Mouse (Mus musculus) cerebellum, postnatal 36 days (tissue): ENCODE data around the gene Prkar1a.

Experiments
- DNase-seq, 2 experiments: peaks; one replicate each; pipeline ENCODE4 v3.0.0; 2021 to 2022; ENCODE audit warnings: mixed read lengths in 2 of 2

Gene Prkar1a

GRCm38 (mm10) chr11:109649206-109649605, at the start of gene Prkar1a:
Gene Prkar1a (plus strand): TSS chr11:109649405.
- peak; percentile 53 to 55 for DNase-seq

DNA sequence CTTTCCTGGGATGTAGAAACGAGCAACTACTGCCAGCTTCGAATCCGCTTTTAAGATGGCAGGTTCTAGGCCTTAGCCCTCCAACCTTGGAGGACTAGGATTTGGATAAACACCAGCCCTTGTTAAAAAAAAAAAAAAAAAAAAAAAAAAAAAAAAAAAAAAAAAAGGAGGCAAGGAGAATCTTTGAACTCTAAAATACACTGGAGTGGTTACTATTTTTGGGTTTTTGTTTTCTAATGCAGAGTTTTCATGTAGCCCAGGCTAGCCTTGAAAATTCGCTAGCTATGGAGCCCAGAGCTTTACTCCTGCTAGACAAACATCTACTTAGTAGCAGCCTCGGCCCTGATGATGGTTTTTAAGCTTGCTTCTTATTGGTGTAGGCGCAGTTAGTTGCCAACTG, 41.6 kb upstream of the Prkar1a start:
- no peak for DNase-seq

GRCm38 (mm10) chr11:109608976-109609625, 40.1 kb upstream of the Prkar1a start:
- DNase-seq = no peak

DNA sequence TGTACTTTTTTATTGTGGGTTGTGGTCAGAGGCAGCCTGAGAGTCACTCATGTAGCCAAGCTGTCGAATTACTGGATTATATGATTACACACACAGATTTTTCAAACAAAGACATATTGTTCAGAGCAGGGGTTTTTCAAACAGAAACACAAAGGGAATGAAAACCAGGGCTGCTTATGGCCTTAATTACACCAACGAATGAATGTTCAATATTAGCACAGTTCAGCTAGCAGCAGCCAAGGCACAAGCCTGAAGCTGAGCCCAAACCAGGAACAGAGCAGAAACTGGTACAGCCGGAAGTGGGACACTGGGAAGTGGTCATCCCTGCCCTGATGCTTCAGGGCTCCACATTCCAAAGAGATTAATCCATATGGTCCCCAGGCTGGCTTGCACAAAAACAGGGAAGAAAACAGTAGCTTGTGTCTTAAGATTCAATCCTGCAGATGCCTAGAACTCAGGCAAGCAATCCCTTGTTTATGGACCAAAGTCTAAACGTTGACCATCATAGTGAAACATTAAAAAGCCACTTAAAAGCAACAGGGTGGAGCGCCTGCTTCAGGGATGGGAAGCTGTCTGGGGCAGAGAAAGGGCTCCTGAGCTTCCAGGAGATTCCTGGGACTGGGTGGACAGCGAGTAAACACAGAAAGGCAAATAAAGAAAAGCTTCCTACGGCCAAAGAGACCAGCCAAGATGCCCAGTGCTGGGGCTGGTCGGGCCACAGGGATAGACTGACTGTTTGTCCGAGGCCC, 39.0 kb upstream of the Prkar1a start:
- DNase-seq = peak in 1 of 2 experiments; percentile 24

GRCm38 (mm10) chr11:109610795-109611302, 38.4 kb upstream of the Prkar1a start:
- no peak for DNase-seq

DNA sequence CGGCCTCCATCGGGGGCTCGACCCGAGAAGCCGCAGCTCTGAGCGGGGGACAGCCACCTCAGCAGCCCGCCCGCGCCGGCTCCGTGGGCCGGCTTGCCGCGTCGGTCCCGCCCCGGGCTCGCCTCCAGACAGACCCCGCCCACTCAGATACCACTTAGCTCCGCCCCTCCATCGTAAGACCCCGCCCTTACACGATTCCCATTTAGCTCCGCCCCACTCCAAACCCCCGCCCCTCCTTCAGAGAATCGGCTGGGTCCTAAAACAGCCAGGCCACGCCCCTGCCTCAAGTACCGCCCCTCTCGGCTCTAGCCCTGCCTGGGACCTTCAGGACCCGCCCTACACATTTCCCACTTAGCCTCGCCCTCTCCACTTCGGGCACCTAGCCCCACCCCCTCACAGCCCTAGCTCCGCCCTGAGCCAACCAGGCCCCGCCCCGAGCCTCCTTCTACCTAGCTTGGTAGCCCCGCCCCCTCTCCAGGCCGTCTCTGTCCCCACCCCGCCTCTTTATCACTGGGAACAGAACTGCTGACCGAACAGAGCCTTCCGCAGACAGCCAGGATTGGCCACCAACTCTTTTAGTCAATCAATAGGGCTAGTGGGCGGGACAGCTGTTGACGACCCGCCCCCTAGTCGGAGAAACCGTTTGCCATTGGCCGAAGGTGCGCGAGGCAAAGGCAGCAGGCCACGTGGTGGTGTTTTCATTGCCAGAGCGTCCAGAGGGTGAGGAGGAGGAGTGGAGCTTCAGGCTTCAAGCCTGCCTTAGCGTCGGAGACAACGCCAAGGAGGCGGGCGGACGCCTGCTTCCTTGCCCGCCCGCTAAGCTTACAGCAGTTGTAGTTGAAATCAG, 37.7 kb upstream of the Prkar1a start, which contains the start of gene Wipi1:
TSS of gene Wipi1 (minus strand) at position 665 of the 847 bp plus-strand sequence.
- DNase-seq = peak; percentile 97 to 98

DNA sequence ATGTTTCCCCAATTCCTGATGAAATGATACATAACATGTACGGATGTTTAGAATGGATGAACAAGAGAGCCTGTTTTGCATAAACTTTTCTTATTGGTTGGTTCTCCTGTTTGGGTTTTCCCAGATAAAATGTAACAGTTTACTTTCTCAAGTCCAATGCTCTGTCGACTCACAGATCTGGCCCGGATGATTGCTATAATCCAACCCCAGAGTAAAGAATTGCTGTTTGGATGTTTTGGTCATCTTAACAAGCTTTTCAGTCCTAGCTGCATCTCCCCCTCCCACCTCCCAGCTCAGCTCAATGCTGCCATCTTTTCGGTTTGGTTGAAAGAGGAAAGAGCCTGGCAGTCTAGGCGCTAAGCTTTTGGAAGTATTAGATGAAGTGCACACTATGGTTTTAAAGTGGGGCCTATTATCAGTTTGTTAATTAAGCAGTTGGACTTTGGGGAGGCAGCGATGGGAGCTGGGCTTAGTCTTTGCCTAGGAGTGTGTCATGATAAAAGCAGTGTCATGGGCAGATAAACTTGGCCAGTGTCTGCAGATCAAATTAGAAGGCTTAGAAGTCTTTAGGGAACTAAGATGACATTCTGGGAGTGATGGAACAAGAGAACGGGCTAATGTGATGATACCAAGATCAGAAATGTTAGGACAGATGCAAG, 36.2 kb upstream of the Prkar1a start:
- DNase-seq = no peak

DNA sequence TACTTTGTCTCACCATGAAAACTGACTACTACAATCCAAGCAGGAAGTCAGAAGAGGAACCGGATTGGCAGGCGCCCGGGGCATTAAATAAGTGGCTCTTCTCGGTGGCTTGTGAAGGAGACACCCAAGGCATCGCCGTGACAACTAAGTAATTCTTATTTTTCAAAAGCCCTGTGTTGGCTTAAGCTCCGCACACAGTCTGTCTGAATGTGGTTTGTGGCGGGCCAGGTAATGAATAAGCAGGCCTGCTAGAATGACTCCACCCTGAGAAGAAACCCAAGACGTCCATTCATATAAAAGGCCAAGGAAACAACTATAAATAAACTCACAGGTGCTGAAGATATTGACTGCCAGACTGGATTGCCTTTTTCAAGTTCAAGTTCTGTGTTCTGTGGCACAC, 33.9 kb upstream of the Prkar1a start:
- no peak for DNase-seq

DNA sequence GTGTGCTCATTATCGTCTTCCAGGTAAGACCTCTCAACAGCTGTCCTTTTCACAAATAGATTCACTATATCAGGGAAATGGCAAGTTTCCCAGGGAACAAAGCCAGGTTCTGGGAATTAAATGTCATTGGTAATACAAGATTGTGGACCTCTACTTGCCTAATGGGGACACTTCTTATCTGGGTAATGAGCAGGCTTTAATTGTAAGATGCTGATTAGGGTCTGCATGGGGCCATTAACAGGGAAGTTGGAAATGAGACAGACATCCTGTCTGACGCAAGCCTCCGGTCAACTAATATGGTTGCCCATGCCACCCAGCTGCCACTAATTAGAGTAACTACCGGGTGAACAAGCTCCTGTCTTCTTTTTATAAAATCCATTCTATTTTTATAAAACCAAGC, 32.9 kb upstream of the Prkar1a start:
- DNase-seq = no peak

DNA sequence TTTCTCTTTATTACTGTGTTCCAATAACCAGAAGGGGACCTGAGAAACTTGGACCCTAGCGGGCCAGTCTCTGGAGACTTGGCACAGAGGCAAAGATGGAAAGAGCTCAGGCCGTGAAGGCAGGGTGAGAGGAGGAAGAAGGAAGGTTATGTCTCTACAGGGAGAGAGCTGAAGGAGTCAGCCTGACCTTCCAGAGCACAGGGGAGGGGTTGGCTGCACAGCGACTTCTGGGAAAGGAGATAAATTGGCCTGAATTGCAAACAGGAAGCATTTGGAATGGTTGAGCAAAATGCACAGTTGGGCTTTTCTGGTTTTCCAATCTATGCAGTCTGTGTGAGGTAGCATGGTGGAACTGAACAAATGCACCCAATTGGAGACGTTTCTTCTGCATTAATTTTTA, 32.4 kb upstream of the Prkar1a start:
- DNase-seq = no peak

DNA sequence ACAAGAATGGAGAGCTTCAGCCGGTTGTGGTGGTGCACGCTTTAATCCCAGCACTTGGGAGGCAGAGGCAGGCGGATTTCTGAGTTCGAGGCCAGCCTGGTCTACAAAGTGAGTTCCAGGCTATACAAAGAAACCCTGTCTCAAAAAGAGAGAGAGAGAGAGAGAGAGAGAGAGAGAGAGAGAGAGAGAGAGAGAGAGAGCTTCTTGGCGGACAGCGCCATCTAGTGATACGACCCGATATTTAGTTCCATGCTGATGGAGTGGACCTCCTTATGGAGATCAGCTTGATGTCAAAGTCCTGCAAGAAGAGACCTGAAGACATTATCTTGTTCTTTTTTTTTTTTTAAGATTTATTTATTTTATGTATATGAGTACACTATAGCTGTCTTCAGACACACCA, 30.1 kb upstream of the Prkar1a start:
- DNase-seq = peak; percentile 62 to 71

DNA sequence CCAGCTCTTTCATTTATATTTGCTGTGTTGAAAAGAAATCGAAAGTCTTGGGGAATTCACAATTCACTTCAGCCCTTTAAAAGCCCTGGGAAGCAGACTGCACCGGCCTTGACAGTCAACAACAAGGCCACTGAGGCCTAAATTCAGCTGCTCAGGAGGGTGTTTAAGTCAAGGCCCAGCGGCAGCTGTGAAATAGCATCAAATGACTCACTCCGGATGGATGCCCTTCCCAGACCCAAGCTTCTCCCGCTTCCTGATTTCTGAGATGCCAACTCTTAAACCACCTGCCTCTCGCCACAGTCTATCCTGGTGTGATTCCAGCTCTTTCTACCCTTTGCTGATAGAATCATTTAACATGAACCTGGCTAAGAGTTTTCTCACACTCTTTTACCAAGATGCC, 28.8 kb upstream of the Prkar1a start:
- DNase-seq = no peak

DNA sequence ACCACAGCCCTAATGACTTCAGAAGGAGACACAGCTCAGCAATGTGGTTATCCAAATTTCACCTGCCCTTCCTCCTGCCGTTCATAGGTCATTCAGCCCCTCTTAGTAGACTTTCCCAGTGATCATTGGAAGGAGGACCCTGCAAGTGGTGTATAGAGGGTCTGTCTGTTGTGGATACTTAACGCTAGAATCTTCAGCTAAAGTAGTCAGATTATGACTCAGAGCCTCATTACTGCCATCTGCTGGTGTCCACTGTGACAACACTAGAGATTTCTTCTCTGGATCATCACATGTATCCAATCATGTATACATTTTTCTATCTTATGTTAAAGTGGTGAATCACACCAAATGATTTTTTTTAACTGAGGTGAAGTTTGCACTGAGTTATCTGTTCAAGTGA, 28.0 kb upstream of the Prkar1a start:
- DNase-seq = peak; percentile 48 to 74

GRCm38 (mm10) chr11:109622518-109623037, 26.6 kb upstream of the Prkar1a start:
- no peak for DNase-seq

- no peak for DNase-seq
Observed at GRCm38 (mm10) chr11:109623238-109623637, 26.0 kb upstream of the Prkar1a start.

DNA sequence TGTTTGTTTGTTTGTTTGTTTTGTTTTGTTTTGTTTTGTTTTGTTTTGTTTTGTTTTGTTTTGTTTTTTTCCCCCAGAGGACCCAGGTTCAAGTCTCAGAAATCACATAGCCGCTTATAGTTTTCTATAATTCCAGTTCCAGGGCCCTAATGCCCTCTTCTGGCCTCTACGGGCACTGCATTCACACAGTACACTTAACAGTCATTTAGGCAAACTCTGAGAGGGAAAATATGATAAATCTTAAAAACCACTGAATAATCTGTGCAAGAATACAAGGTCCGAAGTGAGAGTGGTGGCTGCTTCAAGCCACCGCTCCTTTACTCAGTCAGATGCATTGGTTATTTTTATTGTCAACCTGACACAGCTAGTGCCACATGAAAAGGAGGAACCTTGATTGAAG, 21.6 kb upstream of the Prkar1a start:
- DNase-seq = no peak

DNA sequence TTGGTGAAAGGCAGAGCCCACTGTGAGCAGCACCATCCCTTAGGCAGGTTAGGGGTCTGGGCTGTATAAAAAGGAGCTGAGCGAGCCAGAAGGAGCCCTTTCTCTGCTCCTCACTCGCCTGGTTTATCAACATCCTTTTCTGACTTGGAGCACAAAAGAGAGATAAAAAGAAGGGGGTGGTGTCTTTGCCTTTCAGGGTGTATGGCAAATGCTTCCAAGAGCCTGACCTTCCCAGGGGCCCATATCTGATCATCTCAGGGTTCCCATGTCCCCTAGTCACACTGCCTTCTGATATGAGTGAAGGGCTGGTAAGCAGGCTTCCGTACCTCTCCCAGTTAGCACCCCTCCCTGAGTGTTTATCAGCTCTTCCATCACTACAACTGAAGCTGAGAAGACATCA, 21.1 kb upstream of the Prkar1a start:
- DNase-seq = no peak

GRCm38 (mm10) chr11:109629021-109629521, 20.1 kb upstream of the Prkar1a start:
- DNase-seq = peak; percentile 48 to 49

GRCm38 (mm10) chr11:109634928-109635327, 14.3 kb upstream of the Prkar1a start:
- DNase-seq = no peak

DNA sequence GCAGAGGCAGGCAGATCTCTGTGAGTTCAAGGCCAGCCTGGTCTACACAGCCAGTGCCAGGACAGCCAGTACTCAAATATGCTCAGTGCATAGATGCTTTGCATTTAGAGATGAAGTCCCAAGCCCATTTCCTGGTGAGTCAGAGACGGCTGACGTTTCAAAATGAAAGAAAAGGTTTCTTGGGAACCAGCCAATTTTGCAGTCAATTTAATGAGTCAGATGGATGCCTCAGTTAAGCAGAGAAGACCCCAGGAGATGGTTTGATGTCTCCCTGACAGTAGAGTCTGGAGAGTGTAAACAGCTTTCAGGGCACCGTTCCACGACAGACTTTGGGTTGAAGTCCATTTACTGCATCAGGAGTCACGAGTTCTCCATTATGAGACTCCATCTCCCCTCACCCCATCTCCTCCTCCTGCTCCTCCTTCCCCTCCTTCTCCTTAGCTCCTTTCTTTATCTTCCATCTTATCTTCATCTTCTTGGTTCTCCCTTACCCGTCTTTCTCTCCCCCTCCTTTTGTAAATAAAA, 13.3 kb upstream of the Prkar1a start:
- DNase-seq = no peak

- no peak for DNase-seq
Observed at GRCm38 (mm10) chr11:109641498-109642222, 7.5 kb upstream of the Prkar1a start.
